Mouse (Mus musculus): ENCODE results near the gene Gm9833.

GRCm38 (mm10) chr3:10070070-10070469 lies 17.8 kb upstream of the Gm9833 start:
- TF ChIP-seq POLR2A (IDR thresholded peaks at IDR 0.05; ENCODE audit: low read depth, low read length): no peak
- no peak for TF ChIP-seq CTCF (conservative IDR thresholded peaks at IDR 0.05; ENCODE audit: insufficient read depth, insufficient read length, low read depth, low read length)

Measured in kidney, adult 2 months (tissue).